Mouse (Mus musculus) embryonic facial prominence, embryonic 11.5 days (tissue): ENCODE data around the gene Src. TPM values are rescaled to one million over a fixed set of nuclear protein-coding genes. Genes with fewer than 3 reads are reported as not detected.

Source experiments
- ATAC-seq: fragments of 200-750 bp; cut with Nextera tagmentation; replicated peaks from 2 replicates; pipeline ENCODE4 v1.8.0; 2017; ENCODE audit warnings: low read depth; ENCODE audit not compliant: insufficient number of reproducible peaks, low FRiP score, low TSS enrichment
- DNase-seq: peaks from one replicate; pipeline ENCODE4 v3.0.0-alpha.2; 2015; ENCODE audit warnings: low spot score
- H3K27ac ChIP-seq: fragments of 300-500 bp; sonication (generic); replicated peaks from 2 replicates; pipeline ENCODE4 v1.5.1; 2014; ENCODE audit warnings: mild to moderate bottlenecking, low read depth, low read length, control low read depth
- H3K27me3 ChIP-seq: fragments of 300-500 bp; sonication (generic); 2 replicates; pipeline ENCODE4 v1.6.1; 2014; ENCODE audit warnings: mild to moderate bottlenecking, low read length, moderate library complexity, mixed read lengths; ENCODE audit not compliant: control insufficient read depth, insufficient read depth
- H3K36me3 ChIP-seq: fragments of 300-500 bp; sonication (generic); replicated peaks from 2 replicates; pipeline ENCODE4 v1.6.1; 2014; ENCODE audit warnings: low read depth, mild to moderate bottlenecking, low read length, moderate library complexity, mixed read lengths; ENCODE audit not compliant: control insufficient read depth, insufficient read depth
- H3K4me1 ChIP-seq: fragments of 300-500 bp; sonication (generic); 2 replicates; pipeline ENCODE4 v1.6.1; 2014; ENCODE audit warnings: low read length, mixed read lengths; ENCODE audit not compliant: control insufficient read depth, insufficient read depth
- H3K4me2 ChIP-seq: fragments of 300-500 bp; sonication (generic); 2 replicates; pipeline ENCODE4 v1.6.1; 2014; ENCODE audit warnings: low read depth, mild to moderate bottlenecking, control low read depth, low read length, moderate library complexity
- H3K4me3 ChIP-seq: fragments of 300-500 bp; sonication (generic); 2 replicates; pipeline ENCODE4 v1.5.1; 2014; ENCODE audit warnings: low read depth, low read length, control low read depth
- H3K9ac ChIP-seq: fragments of 300-500 bp; sonication (generic); replicated peaks from 2 replicates; pipeline ENCODE4 v1.6.1; 2014; ENCODE audit warnings: mild to moderate bottlenecking, control low read depth, low read length
- H3K9me3 ChIP-seq: fragments of 300-500 bp; sonication (generic); replicated peaks from 2 replicates; pipeline ENCODE4 v1.6.1; 2016; ENCODE audit warnings: mild to moderate bottlenecking, low read length, inconsistent platforms, mixed read lengths; ENCODE audit not compliant: control insufficient read depth
- WGBS: fragments of 180-500 bp; shearing (Covaris S2); extraction: QIAGEN DNeasy Blood & Tissue Kit; methylation state at CpG from one replicate; pipeline ENCODE4 v1.1.7; 2014; 5-methylcytosine and 5-hydroxymethylcytosine counted together
- polyA plus RNA-seq: library from polyadenylated mRNA; unstranded; fragments of >200 nt; fragmentation: Nextera tagmentation; extraction: Ambion mirVana; gene quantifications from 2 replicates; pipeline ENCODE4 v1.2.1, GENCODE M21; 2014

Gene Src
- 13.9 and 16.4 TPM in 2 replicates for polyA plus RNA-seq

- ATAC-seq = peak; percentile 21; the same call in 1 of the 2 replicates
- no peaks in the 10 kb centered on the region for H3K9me3 ChIP-seq
- WGBS = 17% methylated on average over 13 of the region's 13 CpGs
- H3K4me1 ChIP-seq = no peaks in the 10 kb centered on the region; the same call in none of the 2 replicates
- H3K9ac ChIP-seq = peak within 1 kb of the TSS; percentile 39
- DNase-seq = peak; percentile 18
- no peaks in the 10 kb centered on the region for H3K36me3 ChIP-seq
- H3K4me3 ChIP-seq = no peak within 1 kb of the TSS
- peak within 1 kb of the TSS; percentile 27; the same call in 1 of the 2 replicates for H3K4me2 ChIP-seq
- no peak within 1 kb of the TSS for H3K27ac ChIP-seq
- no peaks in the 10 kb centered on the region for H3K27me3 ChIP-seq
Measured at GRCm38 (mm10) chr2:157418206-157418605, at the start of gene Src. TSS of gene Src (plus strand) at chr2:157418444.

- Histone ChIP-seq H3K36me3 (no peaks in the 10 kb centered on the region), H3K27me3 (no peaks in the 10 kb centered on the region), H3K27ac (no peak overlapping the region), H3K4me2 (no peak overlapping the region; the same call in 1 of the 2 replicates), H3K4me3 (no peak overlapping the region), H3K4me1 (no peaks in the 10 kb centered on the region; the same call in 1 of the 2 replicates), H3K9me3 (no peaks in the 10 kb centered on the region), H3K9ac (no peak overlapping the region)
- 71% methylated on average over 6 of the region's 6 CpGs for WGBS
- ATAC-seq (no peak), DNase-seq (no peak)
Measured at GRCm38 (mm10) chr2:157371696-157372095, 46.5 kb upstream of the Src start.

GRCm38 (mm10) chr2:157373681-157374080 is 44.6 kb upstream of the Src start:
- H3K4me3 ChIP-seq = no peak overlapping the region
- no peaks in the 10 kb centered on the region for H3K9me3 ChIP-seq
- no peaks in the 10 kb centered on the region for H3K27me3 ChIP-seq
- H3K4me1 ChIP-seq = no peaks in the 10 kb centered on the region; the same call in none of the 2 replicates
- no peaks in the 10 kb centered on the region for H3K36me3 ChIP-seq
- H3K9ac ChIP-seq = no peak overlapping the region
- 82% methylated on average over 3 of the region's 3 CpGs for WGBS
- no peak for ATAC-seq
- H3K27ac ChIP-seq = no peak overlapping the region
- DNase-seq = no peak
- H3K4me2 ChIP-seq = no peak overlapping the region

GRCm38 (mm10) chr2:157375051-157375450 is 43.2 kb upstream of the Src start:
- no peaks in the 10 kb centered on the region for H3K36me3 ChIP-seq
- no peak overlapping the region for H3K9ac ChIP-seq
- H3K27me3 ChIP-seq = no peaks in the 10 kb centered on the region
- DNase-seq = no peak
- no peaks in the 10 kb centered on the region; the same call in none of the 2 replicates for H3K4me1 ChIP-seq
- no peak overlapping the region for H3K4me2 ChIP-seq
- H3K4me3 ChIP-seq = no peak overlapping the region
- no peaks in the 10 kb centered on the region for H3K9me3 ChIP-seq
- no peak for ATAC-seq
- H3K27ac ChIP-seq = no peak overlapping the region
- 57% methylated on average over 8 of the region's 8 CpGs for WGBS

GRCm38 (mm10) chr2:157375794-157376757 is 42.2 kb upstream of the Src start:
- ATAC-seq = no peak
- peak; percentile 43 for DNase-seq
- Histone ChIP-seq H3K4me2 (no peak overlapping the region), H3K4me3 (no peak overlapping the region), H3K9ac (no peak overlapping the region; the same call in 1 of the 2 replicates), H3K27ac (no peak overlapping the region), H3K9me3 (no peaks in the 10 kb centered on the region), H3K36me3 (no peaks in the 10 kb centered on the region), H3K27me3 (no peaks in the 10 kb centered on the region), H3K4me1 (no peaks in the 10 kb centered on the region; the same call in none of the 2 replicates)
- 25% methylated on average over 14 of the region's 14 CpGs for WGBS

GRCm38 (mm10) chr2:157376995-157377394 is 41.2 kb upstream of the Src start:
- ATAC-seq = no peak
- no peaks in the 10 kb centered on the region for H3K36me3 ChIP-seq
- H3K9ac ChIP-seq = no peak overlapping the region
- no peak overlapping the region for H3K4me3 ChIP-seq
- no peak for DNase-seq
- H3K27me3 ChIP-seq = no peaks in the 10 kb centered on the region
- H3K9me3 ChIP-seq = no peaks in the 10 kb centered on the region
- no peaks in the 10 kb centered on the region; the same call in none of the 2 replicates for H3K4me1 ChIP-seq
- no peak overlapping the region for H3K27ac ChIP-seq
- WGBS = 53% methylated on average over 3 of the region's 3 CpGs
- no peak overlapping the region for H3K4me2 ChIP-seq

GRCm38 (mm10) chr2:157384836-157385235 is 33.4 kb upstream of the Src start:
- DNase-seq (no peak), ATAC-seq (no peak)
- no peaks in the 10 kb centered on the region for H3K27me3 ChIP-seq
- H3K4me1 ChIP-seq = no peaks in the 10 kb centered on the region
- no peak overlapping the region for H3K4me2 ChIP-seq
- no peak overlapping the region for H3K4me3 ChIP-seq
- no peak overlapping the region for H3K9ac ChIP-seq
- WGBS = 57% methylated on average over 4 of the region's 4 CpGs
- no peaks in the 10 kb centered on the region for H3K9me3 ChIP-seq
- no peak overlapping the region for H3K27ac ChIP-seq
- H3K36me3 ChIP-seq = no peaks in the 10 kb centered on the region; the same call in 1 of the 2 replicates
